30 mouse cellular contexts compared by ENCODE assay signal in genomic region chr7:120825097-120825496, GRCm38 (mm10). TPM values are rescaled to one million over a fixed set of nuclear protein-coding genes. Genes with fewer than 3 reads are reported as not detected.
"Had no signal": no experiment of that assay in that cellular context is flagged by ENCODE, and none has a peak within 500 bp of the region (broad histone marks: within the 10 kb centered on the region; RNA-seq: fewer than 3 reads in every experiment).

No protein-coding gene starts in this region.

- H3K4me1 ChIP-seq: limb, embryonic 13.5 days; midbrain, embryonic 10.5 days; stomach, embryonic 15.5 days had no signal

- ATAC-seq: intestine, postnatal 0 days; liver, embryonic 12.5 days; midbrain, embryonic 13.5 days; midbrain, embryonic 16.5 days had no signal

- DNase-seq: kidney, adult 2 months; kidney, postnatal 25 days; liver; lung, adult 18-20 months; lung, postnatal 10 days; lung, postnatal 36 days; right cerebral cortex, postnatal 14 days; spleen, adult 18-20 months; thymus, adult 18-20 months; thymus, postnatal 36 days had no signal

- H3K27ac ChIP-seq: kidney, postnatal 0 days; layer of hippocampus, adult 2 months; limb, embryonic 10.5 days; limb, embryonic 13.5 days; liver, embryonic 12.5 days; liver, embryonic 15.5 days; lung, embryonic 15.5 days; midbrain, embryonic 10.5 days; midbrain, embryonic 13.5 days; neural tube, embryonic 13.5 days; stomach, embryonic 15.5 days had no signal

- H3K4me3 ChIP-seq: layer of hippocampus, adult 2 months; limb, embryonic 10.5 days; limb, embryonic 13.5 days; liver, embryonic 12.5 days; liver, embryonic 15.5 days; lung, embryonic 15.5 days; megakaryocyte, embryonic 14.5 days; midbrain, embryonic 10.5 days; midbrain, embryonic 13.5 days; myocyte; neural tube, embryonic 13.5 days; stomach, embryonic 15.5 days had no signal

RNA-seq across cellular contexts. Expression of gene Gm5737, which starts 12.9 kb away (rescaled TPM):
- total RNA-seq: monocyte, adult 5-6 weeks; neutrophil, adult 5-6 weeks had no signal
- polyA plus RNA-seq: intestine, embryonic 14.5 days; intestine, postnatal 0 days; kidney, adult 2 months; kidney, embryonic 14.5 days; kidney, postnatal 0 days; large intestine, adult 2 months; limb, embryonic 10.5 days; limb, embryonic 13.5 days; liver, embryonic 12.5 days; liver, embryonic 15.5 days; lung, embryonic 15.5 days; midbrain, embryonic 10.5 days; midbrain, embryonic 13.5 days; myocyte; neural tube, embryonic 13.5 days; stomach, embryonic 15.5 days had no signal
